Mouse (Mus musculus) left cerebral cortex, postnatal 10 days (tissue): ENCODE data around the gene St3gal5. TPM values are rescaled to one million over a fixed set of nuclear protein-coding genes. Genes with fewer than 3 reads are reported as not detected.
"Not testable (repeated sequence)": the region's sequence is repeated elsewhere in the genome, so short reads cannot be mapped to it uniquely, and the experiment has no call there.

Source experiments
- DNase-seq, 2 experiments: peaks; one replicate each; pipeline ENCODE4 v3.0.0; 2021 to 2022; ENCODE audit warnings: low spot score in 2 of 2, mixed read lengths in 1 of 2; ENCODE audit errors: extremely low spot score in 1 of 2
- intact Hi-C: fragments of 180-260 bp; cut with DNase I; formaldehyde crosslinking; loops from one replicate; pipeline ENCODE4 v1.15.1; 2025
- total RNA-seq, 2 experiments: library from RNA; stranded (reverse); gene quantifications; 2 replicates each; pipeline ENCODE4 v1.2.3; 2021

The St3gal5 gene
- total RNA-seq, result 100 to 1,000 TPM in 1 of 2 experiments, 10 to 100 TPM in 1; 98.2 to 100 TPM

DNA sequence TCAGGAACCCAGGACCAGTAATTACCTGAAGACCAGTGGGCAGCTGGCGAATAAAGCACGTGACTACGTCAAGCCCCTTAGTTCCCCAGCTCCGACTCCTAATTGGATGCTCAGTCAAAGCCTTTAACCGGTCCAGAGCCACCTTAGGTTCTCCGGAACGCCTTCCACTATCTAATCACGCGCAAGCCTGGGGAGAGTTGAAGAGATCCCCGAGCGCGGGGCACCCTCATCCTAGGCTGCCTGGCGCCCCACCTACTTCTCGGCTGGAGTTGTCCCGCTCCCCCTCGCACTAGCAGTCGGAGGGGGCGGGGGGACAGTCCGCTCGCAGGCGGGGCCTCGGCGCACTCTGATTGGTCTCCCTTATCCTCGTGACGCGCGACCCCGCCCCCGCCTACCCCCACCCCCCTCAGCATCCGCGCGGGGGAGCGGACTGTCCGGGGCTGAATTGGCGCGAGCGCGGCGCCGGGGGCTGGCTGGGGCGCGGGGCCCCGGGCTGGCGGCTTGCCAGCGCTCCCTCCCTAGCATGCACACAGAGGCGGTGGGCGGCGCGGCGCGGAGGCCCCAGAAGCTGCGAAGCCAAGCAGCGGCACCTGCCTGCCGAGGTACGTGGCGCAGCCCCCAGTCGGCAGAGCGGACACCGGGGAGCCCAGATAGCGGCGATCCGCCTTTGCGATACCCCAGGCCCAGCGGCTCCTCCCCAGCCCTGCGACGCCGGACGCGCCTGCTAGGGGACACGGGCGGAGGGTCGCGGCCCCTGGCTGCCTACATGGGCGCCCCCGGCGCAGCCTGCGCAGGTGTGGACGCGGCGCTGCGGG is at the start of gene St3gal5:
Gene St3gal5, plus strand, starts transcription at position 412 of the 815 bp plus-strand sequence.
- intact Hi-C loops, result loop anchor here (5.0 kb wide), 1 partner anchor 120 kb away; no protein-coding TSS in a partner anchor
- DNase-seq, result peak; percentile 89 to 96

DNA sequence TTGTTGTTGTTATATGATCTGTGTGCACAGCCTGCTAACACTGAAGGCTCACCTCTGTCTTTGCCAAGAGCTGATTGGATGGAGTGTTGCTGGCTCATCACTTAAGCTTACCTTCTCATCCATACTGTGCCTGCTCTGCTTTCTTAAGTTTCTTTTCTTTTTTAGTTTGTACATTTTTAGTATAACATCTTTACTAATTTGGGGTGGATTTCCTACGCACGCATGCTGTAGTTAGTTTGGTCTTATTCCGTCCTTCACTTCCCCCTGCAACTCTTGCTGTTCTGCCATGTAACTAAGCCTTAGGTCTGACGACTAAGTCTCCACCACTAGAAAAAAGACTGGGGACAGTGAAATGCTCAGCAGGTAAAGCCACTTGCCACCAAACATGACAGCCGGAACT is 48.7 kb upstream of the St3gal5 start:
- intact Hi-C loops, result no loop called here
- DNase-seq, result no peak

DNA sequence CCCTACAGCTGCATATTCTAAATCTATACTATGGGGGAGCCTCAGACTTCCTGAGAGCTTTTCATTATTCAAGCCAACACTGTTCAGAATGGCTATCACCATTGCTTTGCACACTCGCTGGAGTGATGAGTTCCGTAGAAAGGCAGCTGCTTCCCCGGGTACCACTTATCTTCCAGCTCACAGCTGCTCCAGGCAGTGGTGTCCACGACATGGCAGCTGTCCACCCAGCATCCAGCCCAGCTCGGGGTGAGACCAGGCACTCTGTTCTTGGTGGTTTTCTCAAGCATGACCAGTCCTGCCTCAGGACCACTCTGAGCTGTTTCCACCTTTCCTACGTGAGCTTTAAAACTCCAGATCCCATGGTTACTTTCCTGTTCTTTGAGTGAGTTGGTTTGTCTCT is 47.5 kb upstream of the St3gal5 start:
- intact Hi-C loops, result no loop called here
- DNase-seq, result no peak

DNA sequence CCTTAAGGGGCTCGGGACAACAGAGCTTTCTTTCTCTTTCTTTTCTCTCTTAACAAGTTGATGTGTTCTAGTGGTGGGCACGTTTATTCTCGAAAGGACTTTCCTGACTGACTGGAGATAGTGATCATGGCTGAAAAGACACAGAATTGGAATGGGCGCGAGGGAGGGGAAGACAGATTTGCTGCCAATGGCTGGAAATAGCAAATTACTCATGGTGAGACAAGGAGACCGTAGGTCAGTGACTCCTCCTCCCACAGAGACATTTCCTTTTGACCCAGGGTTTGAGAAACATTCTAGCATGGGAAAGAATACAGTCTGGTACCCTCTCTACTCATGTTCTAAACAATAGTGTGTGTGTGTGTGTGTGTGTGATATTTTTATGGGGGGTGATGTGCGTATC is 46.6 kb upstream of the St3gal5 start:
- no peak for DNase-seq
- intact Hi-C loops, result no loop called here

DNA sequence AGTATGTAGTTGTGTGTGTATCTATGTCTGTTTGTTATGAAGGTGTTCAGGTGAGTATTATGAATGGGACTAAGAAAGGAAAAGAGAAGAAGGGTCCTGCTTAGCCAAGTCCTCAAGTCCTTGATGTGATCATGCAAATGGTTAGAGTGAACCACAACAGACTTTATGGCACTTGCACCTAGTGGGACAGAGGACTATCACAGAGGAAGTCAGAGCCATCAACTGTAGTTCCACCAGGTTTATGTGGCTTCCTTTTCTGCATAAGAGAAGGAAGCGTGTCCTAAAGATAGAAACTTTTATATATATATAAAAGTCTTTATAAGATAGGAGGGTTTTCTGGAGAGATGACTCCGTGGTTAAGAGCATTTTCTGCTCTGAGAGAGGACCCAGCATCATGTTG is 46.1 kb upstream of the St3gal5 start:
- intact Hi-C loops, result no loop called here
- DNase-seq, result no peak

DNA sequence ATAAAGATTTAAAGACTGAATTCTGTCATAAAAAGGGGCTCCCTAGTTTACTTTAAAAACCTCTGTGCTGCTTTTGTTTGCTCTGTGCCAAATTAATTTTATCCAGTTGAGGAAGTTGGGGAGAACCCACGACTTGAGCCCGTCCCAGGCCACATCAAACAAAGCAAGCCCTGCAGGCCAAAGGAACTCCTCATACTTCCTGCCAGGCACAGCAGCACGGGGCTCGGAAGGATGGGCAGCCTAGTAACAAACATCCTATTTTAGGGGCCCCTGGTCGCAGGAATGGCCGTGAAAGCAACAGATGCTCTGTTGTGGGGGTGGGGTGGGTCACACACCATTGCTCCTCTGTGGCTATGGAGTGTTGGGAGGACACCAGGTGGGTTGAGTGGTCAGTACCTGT is 45.6 kb upstream of the St3gal5 start:
- DNase-seq, result peak in 1 of 2 experiments; percentile 57
- intact Hi-C loops, result no loop called here

DNA sequence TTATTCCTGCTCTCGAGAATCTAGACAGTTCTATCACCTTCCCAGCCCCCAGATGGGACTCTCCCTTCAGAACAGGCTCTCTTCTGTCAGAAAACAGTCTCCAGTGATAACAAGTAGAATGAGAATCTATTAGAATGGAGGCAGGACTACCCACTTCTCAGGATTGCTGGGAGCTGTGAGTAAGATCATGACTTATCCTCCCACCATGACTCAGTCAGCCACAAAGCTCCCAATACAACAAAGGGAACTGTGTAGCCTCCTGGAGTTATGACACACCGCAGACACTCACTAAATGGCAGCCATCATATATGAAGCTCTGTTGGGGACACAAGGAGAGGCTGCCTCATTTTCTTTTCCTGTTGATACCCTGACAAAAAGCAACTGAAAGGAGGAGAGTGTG is 40.8 kb upstream of the St3gal5 start:
- intact Hi-C loops, result no loop called here
- no peak for DNase-seq

DNA sequence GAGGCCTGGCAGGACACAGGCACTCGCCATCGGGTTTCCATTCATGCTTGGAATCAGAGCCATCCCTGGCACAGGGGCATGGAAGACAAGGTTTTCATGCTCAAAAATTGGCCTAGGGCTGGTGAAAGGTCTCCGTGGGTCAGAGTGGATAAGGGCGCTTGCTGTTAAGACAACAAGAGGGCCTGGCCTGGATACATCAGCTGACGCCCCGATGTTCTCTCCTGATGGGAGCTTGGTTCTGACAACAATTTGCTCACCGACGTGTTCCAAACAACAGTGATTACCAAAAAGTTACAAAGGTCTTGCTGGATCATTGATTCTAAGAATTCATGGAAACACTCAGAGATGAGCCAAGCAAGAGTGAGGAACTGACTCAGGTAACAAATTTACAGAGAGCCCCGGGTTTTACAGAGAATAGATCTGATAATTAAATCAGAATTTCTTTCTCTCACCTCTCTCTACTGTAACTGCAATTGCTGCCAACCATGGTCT is 38.9 kb upstream of the St3gal5 start:
- no peak for DNase-seq
- intact Hi-C loops, result no loop called here

DNA sequence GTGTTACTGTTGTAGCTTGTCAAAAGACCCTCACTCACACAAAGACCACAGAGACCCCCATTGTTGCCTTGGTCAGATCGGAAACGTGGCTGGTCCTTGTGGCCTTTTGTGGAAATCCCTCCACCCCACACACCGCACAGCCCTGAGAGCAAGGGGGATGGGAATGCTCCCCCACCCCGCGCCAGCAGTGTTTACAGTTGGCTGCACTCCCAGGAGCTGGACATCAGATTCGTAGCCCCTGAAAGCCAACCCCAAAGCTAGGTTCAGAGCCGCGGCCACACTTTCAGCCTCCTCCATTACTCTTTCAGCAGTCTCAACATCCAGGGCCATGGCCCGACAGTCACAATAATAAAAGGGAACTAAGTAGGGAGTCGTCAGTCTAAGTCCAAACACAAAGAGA is 36.7 kb upstream of the St3gal5 start:
- intact Hi-C loops, DNase-seq: not testable (repeated sequence)

DNA sequence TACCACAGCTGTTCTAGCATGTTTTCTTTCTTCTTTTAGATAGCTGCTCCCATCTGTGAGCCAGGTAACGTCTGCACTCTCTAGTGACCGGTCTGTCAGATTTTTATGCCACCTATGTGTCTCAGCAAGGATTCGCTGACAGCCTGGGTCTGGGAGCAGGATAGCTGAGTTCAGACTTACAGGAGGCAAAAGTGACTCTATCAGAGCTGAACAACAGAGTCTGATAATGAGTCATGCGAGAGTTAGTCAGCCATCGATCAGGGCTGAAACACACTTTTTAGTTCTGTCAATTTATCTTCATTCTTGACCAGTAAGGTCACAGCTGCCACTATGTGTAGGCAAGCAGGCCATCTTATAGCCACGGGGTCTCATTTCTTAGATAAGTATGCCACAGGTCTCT is 33.7 kb upstream of the St3gal5 start:
- no peak for DNase-seq
- intact Hi-C loops, result no loop called here

DNA sequence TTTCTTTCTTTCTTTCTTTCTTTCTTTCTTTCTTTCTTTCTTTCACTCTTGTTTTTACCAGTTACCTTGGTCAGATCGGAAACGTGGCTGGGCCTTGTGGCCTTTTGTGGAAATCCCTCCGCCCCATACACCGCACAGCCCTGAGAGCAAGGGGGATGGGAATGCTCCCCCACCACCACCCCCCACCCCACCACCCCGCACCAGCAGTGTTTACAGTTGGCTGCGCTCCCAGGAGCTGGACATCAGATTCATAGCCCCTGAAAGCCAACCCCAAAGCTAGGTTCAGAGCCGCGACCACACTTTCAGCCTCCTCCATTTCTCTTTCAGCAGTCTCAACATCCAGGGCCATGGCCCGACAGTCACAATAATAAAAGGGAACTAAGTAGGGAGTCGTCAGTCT is 31.4 kb upstream of the St3gal5 start:
- DNase-seq, result no peak
- intact Hi-C loops, result no loop called here

DNA sequence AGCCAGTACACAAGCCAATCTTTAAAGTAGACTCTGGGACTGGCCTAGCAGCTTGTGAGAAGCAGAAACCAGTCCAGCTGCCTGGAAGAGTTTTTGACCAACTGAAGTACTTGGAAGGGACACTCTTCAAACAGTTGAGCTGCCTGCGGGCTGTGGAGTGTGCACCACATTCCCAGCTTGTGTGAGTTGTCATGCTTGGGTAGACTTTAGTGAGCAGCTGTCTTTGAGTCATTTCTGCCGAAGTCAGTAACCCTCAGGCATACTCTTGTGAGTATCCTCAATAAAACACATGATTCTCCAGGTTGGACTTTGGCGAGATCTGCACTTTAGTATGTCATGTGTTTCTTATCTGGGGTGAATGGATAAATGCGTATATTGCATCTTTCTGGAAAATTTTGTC is 29.0 kb upstream of the St3gal5 start:
- DNase-seq, result no peak
- intact Hi-C loops, result no loop called here

DNA sequence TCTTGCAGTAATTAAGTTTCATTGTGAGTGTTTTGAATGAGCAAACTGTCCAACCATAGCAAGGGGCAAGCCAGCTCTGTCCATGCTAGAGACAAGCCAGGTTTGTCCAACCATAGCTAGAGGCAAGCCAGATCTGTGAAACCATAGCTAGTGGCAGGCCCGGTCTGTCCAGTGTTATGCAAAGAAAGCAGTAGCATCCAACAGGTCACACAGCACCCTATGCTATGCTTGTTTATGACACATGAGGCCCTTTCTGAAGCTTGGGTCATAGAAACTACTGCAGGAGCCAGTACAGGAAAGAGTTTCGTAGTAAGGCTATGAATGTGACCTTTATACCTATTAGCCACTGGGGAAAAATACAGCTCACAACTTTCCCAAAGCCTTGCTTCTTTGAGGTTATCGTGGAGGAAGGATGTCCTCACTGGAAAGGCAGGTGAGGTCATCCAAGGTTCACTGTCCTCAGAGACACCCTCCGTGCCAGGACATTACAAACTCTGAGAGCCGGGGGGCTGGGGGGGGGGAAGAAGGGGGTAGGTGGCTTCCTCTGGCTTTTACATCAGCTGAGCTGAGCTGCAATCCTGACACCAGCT is 26.0 kb upstream of the St3gal5 start:
- DNase-seq, result no peak

DNA sequence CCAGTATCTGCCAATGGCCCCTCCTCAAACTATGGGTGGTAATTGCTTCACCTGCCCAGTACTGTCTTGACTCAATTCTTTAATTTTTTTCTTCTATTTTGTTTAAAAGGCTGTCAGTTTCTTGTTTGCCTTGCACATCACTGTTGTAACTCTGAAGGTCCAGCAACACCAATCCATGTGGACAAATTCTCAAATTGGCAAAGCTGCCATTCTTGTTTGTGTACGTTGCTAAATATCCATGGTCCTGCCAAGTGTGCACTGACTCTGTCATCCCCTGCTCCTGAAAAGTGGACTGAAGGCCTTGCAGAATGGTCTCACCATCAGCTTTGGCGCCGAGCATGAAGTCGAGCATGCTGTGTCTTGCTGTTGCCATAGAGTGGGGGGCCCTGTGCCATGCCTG is 23.6 kb upstream of the St3gal5 start:
- no peak for DNase-seq
- intact Hi-C loops, result no loop called here

More for the DNA sequence above, 26.0 kb upstream of the St3gal5 start:
- intact Hi-C loops, result no loop called here

DNA sequence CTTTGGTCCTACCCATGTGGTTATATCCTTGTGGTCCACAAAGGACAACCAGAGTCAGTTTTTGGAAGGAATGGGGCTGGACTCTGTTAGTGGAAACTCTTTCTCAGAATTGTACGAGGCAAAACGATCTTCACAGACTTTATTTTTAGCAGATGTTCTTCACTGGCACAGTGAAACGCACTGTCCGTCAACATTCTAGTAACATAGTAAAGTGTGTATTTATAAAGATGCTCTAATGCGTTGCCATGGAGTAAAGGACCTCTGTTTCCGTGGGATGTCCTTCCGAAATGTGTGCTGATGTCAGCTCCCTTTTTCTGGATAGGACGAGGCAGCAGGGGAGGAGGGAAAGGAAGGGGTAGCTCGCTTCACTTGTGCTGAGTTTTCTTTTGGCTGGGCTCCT is 20.9 kb upstream of the St3gal5 start:
- intact Hi-C loops, result no loop called here
- DNase-seq, result no peak

DNA sequence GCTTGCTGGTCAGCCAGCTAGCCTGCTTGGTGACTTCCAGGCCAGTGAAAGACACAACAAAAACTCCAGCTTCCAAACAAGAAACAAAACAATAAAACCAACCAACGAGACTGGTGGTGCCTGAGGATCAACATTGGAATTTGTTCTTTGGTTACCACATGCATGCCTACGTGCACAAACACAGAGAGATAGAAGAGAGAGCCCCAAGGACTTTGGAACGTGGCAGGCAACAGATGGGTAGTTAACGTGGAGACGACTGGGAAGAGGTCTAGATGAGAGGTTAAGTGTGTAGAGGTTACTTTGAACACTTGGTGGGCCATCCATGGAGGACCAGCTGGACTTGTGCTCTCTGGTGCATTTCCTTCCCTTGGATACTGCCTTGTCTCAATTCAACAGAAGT is 19.2 kb upstream of the St3gal5 start:
- intact Hi-C loops, result no loop called here

DNA sequence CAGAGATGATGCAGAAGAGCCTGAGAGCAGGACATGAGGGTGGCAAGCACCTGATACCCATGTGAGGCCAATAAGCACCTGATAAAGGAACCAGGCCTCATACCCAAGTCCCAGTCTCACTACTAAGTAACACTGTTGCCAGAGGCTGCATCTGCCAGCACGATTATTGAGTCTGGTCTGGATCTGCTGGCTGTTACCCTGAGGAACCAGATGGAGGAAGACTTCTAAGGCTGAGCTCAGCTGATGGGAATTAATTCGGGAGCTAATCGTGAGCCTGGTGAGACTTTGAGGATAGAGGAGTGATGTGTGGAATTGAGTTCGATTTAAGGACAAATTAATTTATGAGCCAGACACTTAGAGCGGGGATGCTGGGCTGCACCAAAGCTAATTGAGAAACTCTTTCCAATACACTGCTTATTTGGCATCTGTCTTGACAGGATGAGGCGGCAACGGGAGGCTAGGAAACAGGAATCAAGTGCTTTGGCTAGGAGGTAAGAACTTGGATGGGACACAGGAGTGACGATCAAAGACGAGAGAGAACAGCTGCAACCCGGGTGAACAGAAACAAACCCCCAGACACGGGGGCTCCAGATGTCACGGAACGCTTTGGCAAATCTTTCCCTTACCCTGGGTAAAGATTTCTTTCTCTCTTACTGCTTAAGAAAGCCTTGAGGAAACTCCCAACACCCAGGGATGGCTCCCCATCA is 15.9 kb upstream of the St3gal5 start:
- no peak for DNase-seq
- intact Hi-C loops, result no loop called here

More for the DNA sequence above, 19.2 kb upstream of the St3gal5 start:
- no peak for DNase-seq

DNA sequence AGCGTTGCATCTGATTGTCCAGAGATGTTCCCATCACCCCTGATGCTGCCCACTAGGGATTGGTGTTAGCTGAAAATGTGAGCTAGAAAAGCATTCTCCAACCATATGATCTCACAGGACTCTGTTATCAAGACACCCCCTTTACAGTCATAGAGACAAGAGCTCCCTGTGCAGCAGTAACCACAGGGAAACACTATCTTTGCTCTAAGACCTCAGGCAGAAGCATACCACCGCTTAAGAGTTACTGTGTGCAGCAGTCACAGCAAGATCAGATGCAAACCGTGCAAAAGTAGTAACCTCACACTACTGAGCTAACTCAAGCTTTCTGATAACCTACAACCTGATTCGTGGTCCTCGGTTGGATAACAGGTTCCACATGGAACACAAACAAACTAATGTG is 10.0 kb upstream of the St3gal5 start:
- no peak for DNase-seq
- intact Hi-C loops, result no loop called here

DNA sequence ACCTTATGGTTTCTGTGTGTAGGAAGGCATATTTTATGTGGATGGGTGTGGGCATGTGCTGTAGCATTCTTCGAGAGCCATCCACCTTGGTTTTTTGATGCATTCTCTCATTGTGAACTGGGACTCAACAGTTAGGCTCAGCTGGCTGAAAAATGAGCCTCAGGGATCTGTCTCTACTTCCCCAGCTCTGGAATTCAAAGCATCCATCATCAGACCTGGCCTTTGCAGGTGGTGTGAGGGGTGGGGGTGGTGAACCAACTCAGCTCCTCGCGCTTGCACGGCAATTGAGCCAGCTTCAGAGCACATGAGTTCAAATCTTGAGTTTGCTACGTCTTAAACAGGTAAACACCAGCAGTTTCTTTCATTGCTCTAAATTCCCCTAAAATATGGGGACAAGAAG is 7.5 kb upstream of the St3gal5 start:
- DNase-seq, result no peak
- intact Hi-C loops, result no loop called here

DNA sequence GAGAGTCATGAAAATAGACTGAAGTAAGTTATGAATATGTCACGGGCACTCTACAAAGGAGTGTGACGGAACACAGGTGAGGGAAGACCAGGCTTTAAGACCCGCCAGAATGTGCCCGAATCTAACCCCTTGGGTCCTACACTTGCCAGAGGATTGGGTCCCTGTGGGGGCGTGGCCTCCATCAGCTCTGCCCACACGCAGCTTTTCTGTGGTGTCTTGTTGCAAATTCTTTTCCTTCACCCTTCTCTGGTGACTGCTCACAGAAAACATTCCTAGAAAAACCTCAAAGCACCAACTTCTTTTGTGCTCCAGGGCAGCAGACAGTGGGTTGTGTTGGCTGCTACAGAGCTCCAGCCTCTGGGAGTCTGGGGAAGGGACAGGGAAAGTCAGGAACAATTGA is 6.4 kb upstream of the St3gal5 start:
- no peak for DNase-seq
- intact Hi-C loops, result no loop called here
